Mouse (Mus musculus) hindbrain, embryonic 16.5 days (tissue): ENCODE data around the gene Fryl. TPM values are rescaled to one million over a fixed set of nuclear protein-coding genes. Genes with fewer than 3 reads are reported as not detected.

Experiments used
- ATAC-seq: fragments of 200-750 bp; cut with Nextera tagmentation; 2 replicates; pipeline ENCODE4 v1.8.0; 2017; ENCODE audit warnings: moderate TSS enrichment, moderate library complexity
- H3K27ac ChIP-seq: fragments of 300-500 bp; sonication (generic); 2 replicates; pipeline ENCODE4 v1.5.1; 2014; ENCODE audit warnings: low read depth, mild to moderate bottlenecking, control low read depth, low read length, moderate library complexity
- H3K27me3 ChIP-seq: fragments of 300-500 bp; sonication (generic); replicated peaks from 2 replicates; pipeline ENCODE4 v1.6.1; 2014; ENCODE audit warnings: low read length; ENCODE audit not compliant: control insufficient read depth, insufficient read depth
- H3K36me3 ChIP-seq: fragments of 300-500 bp; sonication (generic); 2 replicates; pipeline ENCODE4 v1.6.1; 2014; ENCODE audit warnings: mild to moderate bottlenecking, low read length, moderate library complexity, mixed read lengths; ENCODE audit not compliant: control insufficient read depth, insufficient read depth
- H3K4me1 ChIP-seq: fragments of 300-500 bp; sonication (generic); 2 replicates; pipeline ENCODE4 v1.6.1; 2014; ENCODE audit warnings: low read depth, low read length; ENCODE audit not compliant: control insufficient read depth, insufficient read depth
- H3K4me2 ChIP-seq: fragments of 300-500 bp; sonication (generic); 2 replicates; pipeline ENCODE4 v1.6.1; 2014; ENCODE audit warnings: mild to moderate bottlenecking, low read length, control low read depth, moderate library complexity
- H3K4me3 ChIP-seq: fragments of 300-500 bp; sonication (generic); 2 replicates; pipeline ENCODE4 v1.5.1; 2014; ENCODE audit warnings: mild to moderate bottlenecking, low read length, control low read depth, moderate library complexity
- H3K9ac ChIP-seq: fragments of 300-500 bp; sonication (generic); 2 replicates; pipeline ENCODE4 v1.6.1; 2014; ENCODE audit warnings: low read depth, mild to moderate bottlenecking, control low read depth, low read length, moderate library complexity
- H3K9me3 ChIP-seq: fragments of 300-500 bp; sonication (generic); 2 replicates; pipeline ENCODE4 v1.6.1; 2014; ENCODE audit warnings: mild to moderate bottlenecking, low read length, moderate library complexity; ENCODE audit not compliant: control insufficient read depth
- WGBS: fragments of 180-500 bp; shearing (Covaris S2); extraction: QIAGEN DNeasy Blood & Tissue Kit; methylation state at CpG from one replicate; pipeline ENCODE4 v1.1.7; 2014; 5-methylcytosine and 5-hydroxymethylcytosine counted together
- polyA plus RNA-seq: library from polyadenylated mRNA; unstranded; fragments of >200 nt; fragmentation: Nextera tagmentation; extraction: Ambion mirVana; gene quantifications from 2 replicates; pipeline ENCODE4 v1.2.1, GENCODE M21; 2015

Gene Fryl
- polyA plus RNA-seq, 1 experiment from 2014 or later = 29.3 TPM

GRCm38 (mm10) chr5:73103657-73104056 is 152.8 kb downstream of the Fryl start:
- ATAC-seq = no peak
- H3K27ac ChIP-seq = no peak overlapping the region
- H3K4me2 ChIP-seq = no peak overlapping the region
- no peak overlapping the region for H3K9ac ChIP-seq
- H3K36me3 ChIP-seq = peaks cover 29% of the 10 kb centered on the region
- H3K9me3 ChIP-seq = no peaks in the 10 kb centered on the region
- 93% methylated on average over 7 of the region's 7 CpGs for WGBS
- H3K4me3 ChIP-seq = no peak overlapping the region
- H3K4me1 ChIP-seq = no peaks in the 10 kb centered on the region
- H3K27me3 ChIP-seq = no peaks in the 10 kb centered on the region

DNA sequence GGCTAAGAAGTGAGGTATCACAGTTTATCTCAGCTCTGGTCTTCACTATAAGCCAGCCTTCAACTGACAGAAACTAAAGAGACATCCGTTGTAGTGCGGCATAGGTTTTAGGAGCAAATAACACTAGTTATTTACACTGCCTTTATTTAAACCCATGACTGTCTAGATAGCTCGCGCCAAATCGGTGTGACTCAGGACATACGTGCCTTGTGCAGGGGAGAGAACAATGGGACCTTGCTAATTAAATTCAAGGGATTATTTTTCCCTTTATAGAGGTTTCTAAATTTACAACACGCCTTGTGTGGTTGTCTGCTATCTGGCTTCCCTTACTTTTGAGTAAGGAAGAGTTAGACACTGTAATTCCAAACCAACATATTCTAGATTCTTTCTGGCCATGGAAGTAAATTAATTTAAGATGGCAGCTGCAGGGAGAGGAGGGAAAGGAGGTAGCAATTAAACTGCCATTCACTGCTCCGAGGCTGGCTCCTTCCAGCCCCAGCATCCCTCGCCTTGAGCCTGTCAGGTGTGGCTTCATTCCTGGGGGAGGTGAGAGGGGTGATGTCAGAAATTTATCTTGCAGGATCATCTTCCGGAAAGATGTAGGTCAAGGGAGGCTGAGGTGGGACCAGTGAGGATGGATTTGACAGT is 154.0 kb downstream of the Fryl start:
- no peaks in the 10 kb centered on the region for H3K27me3 ChIP-seq
- no peak overlapping the region for H3K9ac ChIP-seq
- no peak overlapping the region for H3K4me2 ChIP-seq
- no peak for ATAC-seq
- H3K36me3 ChIP-seq = peaks cover 20% of the 10 kb centered on the region
- H3K27ac ChIP-seq = no peak overlapping the region
- no peak overlapping the region for H3K4me3 ChIP-seq
- H3K4me1 ChIP-seq = no peaks in the 10 kb centered on the region
- H3K9me3 ChIP-seq = no peaks in the 10 kb centered on the region
- 79% methylated on average over 10 of the region's 10 CpGs for WGBS

- Histone ChIP-seq H3K4me2 (no peak overlapping the region), H3K36me3 (peaks cover 25% of the 10 kb centered on the region), H3K9ac (no peak overlapping the region), H3K4me3 (no peak overlapping the region), H3K4me1 (no peaks in the 10 kb centered on the region), H3K9me3 (no peaks in the 10 kb centered on the region), H3K27ac (no peak overlapping the region), H3K27me3 (no peaks in the 10 kb centered on the region)
- 77% methylated on average over 8 of the region's 8 CpGs for WGBS
- ATAC-seq = no peak
These were observed 164.2 kb downstream of the Fryl start for GRCm38 (mm10) chr5:73092236-73092635.

GRCm38 (mm10) chr5:73089158-73089557 is 167.3 kb downstream of the Fryl start:
- Histone ChIP-seq H3K9me3 (no peaks in the 10 kb centered on the region), H3K9ac (no peak overlapping the region), H3K27ac (no peak overlapping the region), H3K4me3 (no peak overlapping the region), H3K27me3 (no peaks in the 10 kb centered on the region), H3K36me3 (peaks cover 29% of the 10 kb centered on the region), H3K4me1 (no peaks in the 10 kb centered on the region), H3K4me2 (no peak overlapping the region)
- no peak for ATAC-seq
- 94% methylated on average over 17 of the region's 17 CpGs for WGBS

- peaks cover 28% of the 10 kb centered on the region for H3K36me3 ChIP-seq
- H3K4me2 ChIP-seq = no peak overlapping the region
- H3K4me1 ChIP-seq = no peaks in the 10 kb centered on the region
- H3K9me3 ChIP-seq = no peaks in the 10 kb centered on the region
- H3K27me3 ChIP-seq = no peaks in the 10 kb centered on the region
- 93% methylated on average over 5 of the region's 5 CpGs for WGBS
- ATAC-seq = no peak
- no peak overlapping the region for H3K9ac ChIP-seq
- no peak overlapping the region for H3K27ac ChIP-seq
- no peak overlapping the region for H3K4me3 ChIP-seq
These were observed 174.9 kb downstream of the Fryl start for GRCm38 (mm10) chr5:73081496-73081895.

DNA sequence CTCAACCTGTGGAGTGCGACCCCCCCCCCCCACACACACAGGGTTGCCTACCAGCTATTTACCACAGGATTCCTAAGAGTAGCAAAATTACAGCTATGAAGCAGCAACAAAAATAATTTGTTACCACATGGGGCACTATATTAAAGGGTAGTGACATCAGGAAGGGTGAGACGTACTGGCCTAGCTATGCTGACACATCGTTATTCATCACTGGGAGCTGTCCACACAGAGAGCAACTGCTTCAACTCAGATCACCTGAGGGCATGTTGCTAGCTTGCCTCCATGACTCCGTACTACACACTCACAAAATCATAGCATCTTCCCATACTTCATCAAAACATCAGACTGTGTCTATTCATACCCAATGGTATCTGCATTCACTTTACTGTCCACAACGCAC is 176.6 kb downstream of the Fryl start:
- no peaks in the 10 kb centered on the region for H3K4me1 ChIP-seq
- H3K9me3 ChIP-seq = no peaks in the 10 kb centered on the region
- H3K36me3 ChIP-seq = peaks cover 28% of the 10 kb centered on the region
- WGBS = 81% methylated on average over 5 of the region's 5 CpGs
- H3K9ac ChIP-seq = no peak overlapping the region
- H3K27ac ChIP-seq = no peak overlapping the region
- H3K4me3 ChIP-seq = no peak overlapping the region
- H3K27me3 ChIP-seq = no peaks in the 10 kb centered on the region
- no peak overlapping the region for H3K4me2 ChIP-seq
- no peak for ATAC-seq

- H3K9ac ChIP-seq = no peak overlapping the region
- H3K36me3 ChIP-seq = peaks cover 33% of the 10 kb centered on the region
- no peak overlapping the region for H3K4me2 ChIP-seq
- WGBS = 40% methylated on average over 15 of the region's 15 CpGs
- H3K4me1 ChIP-seq = no peaks in the 10 kb centered on the region
- ATAC-seq = peak; percentile 76; the same call in 1 of the 2 replicates
- H3K27ac ChIP-seq = no peak overlapping the region
- H3K27me3 ChIP-seq = no peaks in the 10 kb centered on the region
- H3K9me3 ChIP-seq = no peaks in the 10 kb centered on the region
- no peak overlapping the region for H3K4me3 ChIP-seq
These were observed 185.1 kb downstream of the Fryl start for GRCm38 (mm10) chr5:73071319-73071718.

GRCm38 (mm10) chr5:73066946-73067345 is 189.5 kb downstream of the Fryl start:
- H3K27ac ChIP-seq = no peak overlapping the region
- H3K9ac ChIP-seq = no peak overlapping the region
- ATAC-seq = no peak
- no peak overlapping the region for H3K4me2 ChIP-seq
- H3K27me3 ChIP-seq = no peaks in the 10 kb centered on the region
- peaks cover 41% of the 10 kb centered on the region for H3K36me3 ChIP-seq
- WGBS = 63% methylated on average over 6 of the region's 6 CpGs
- H3K9me3 ChIP-seq = no peaks in the 10 kb centered on the region
- H3K4me1 ChIP-seq = peaks cover under 1% of the 10 kb centered on the region; the same call in 1 of the 2 replicates
- no peak overlapping the region for H3K4me3 ChIP-seq

DNA sequence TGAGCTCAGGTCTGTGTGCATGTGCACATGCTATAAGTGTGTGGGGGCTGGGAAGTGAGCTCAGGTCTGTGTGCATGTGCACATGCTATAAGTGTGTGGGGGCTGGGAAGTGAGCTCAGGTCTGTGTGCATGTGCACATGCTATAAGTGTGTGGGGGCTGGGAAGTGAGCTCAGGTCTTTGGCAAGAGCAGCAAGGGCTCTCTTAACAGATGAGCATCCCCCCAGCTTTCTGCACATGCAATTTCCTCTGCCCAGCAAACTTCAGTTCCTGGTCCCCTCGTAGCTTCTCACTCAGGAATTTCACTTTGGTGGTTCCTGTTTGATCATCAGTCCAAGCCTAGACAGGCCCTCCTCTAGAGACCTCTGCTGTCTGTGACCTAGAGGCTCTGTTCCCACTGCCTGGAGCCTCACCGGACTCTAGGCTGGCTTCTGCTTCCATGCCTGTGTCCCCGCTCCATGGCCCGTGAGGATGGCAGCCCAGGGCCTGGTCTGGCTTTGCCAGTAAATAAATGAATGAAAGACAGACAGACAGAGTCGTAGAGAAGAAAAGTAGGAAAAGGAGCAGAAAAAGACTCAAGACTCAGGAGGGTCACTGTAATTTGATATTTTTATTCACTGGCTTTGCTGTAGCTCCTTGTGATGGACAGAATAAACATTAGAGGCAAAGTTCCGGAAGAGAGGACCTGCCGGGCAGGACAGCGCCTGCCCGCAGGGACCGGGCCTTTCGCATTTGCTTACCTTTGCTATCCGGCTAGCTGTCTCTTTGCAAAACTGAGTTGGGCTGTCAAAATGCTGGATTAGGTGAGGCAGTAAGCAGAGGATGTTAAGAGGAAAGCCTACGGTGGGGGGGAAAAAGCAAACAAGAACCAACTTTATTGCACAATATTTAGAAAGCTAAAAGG is 192.4 kb downstream of the Fryl start:
- peaks cover 30% of the 10 kb centered on the region for H3K36me3 ChIP-seq
- peaks cover 4% of the 10 kb centered on the region for H3K4me1 ChIP-seq
- H3K9ac ChIP-seq = no peak overlapping the region
- ATAC-seq = no peak
- no peak overlapping the region for H3K27ac ChIP-seq
- H3K9me3 ChIP-seq = no peaks in the 10 kb centered on the region
- no peaks in the 10 kb centered on the region for H3K27me3 ChIP-seq
- WGBS = 76% methylated on average over 13 of the region's 13 CpGs
- H3K4me3 ChIP-seq = no peak overlapping the region
- no peak overlapping the region for H3K4me2 ChIP-seq
